Mouse (Mus musculus) lung, embryonic 15.5 days (tissue): ENCODE measurements around the gene Gsta4. TPM values are rescaled to one million over a fixed set of nuclear protein-coding genes. Genes with fewer than 3 reads are reported as not detected.
"Not testable (repeated sequence)": the region's sequence is repeated elsewhere in the genome, so short reads cannot be mapped to it uniquely, and the experiment has no call there.

Experiments used
- ATAC-seq: fragments of 200-750 bp; cut with Nextera tagmentation; 2 replicates; pipeline ENCODE4 v1.8.0; 2017; ENCODE audit warnings: moderate number of reproducible peaks, borderline replicate concordance; ENCODE audit not compliant: low FRiP score, low TSS enrichment; ENCODE audit errors: extremely low read depth
- H3K27ac ChIP-seq: fragments of 300-500 bp; sonication (generic); 2 replicates; pipeline ENCODE4 v1.5.1; 2015; ENCODE audit warnings: moderate library complexity, mild to moderate bottlenecking, inconsistent platforms
- H3K27me3 ChIP-seq: fragments of 300-500 bp; sonication (generic); 2 replicates; pipeline ENCODE4 v1.6.1; 2015; ENCODE audit warnings: inconsistent platforms
- H3K36me3 ChIP-seq: fragments of 300-500 bp; sonication (generic); 2 replicates; pipeline ENCODE4 v1.6.1; 2015; ENCODE audit warnings: inconsistent platforms
- H3K4me1 ChIP-seq: fragments of 300-500 bp; sonication (generic); 2 replicates; pipeline ENCODE4 v1.6.1; 2015; ENCODE audit warnings: inconsistent platforms
- H3K4me2 ChIP-seq: fragments of 300-500 bp; sonication (generic); 2 replicates; pipeline ENCODE4 v1.6.1; 2015; ENCODE audit warnings: inconsistent platforms, mild to moderate bottlenecking, moderate library complexity
- H3K4me3 ChIP-seq: fragments of 300-500 bp; sonication (generic); 2 replicates; pipeline ENCODE4 v1.5.1; 2015; ENCODE audit warnings: mild to moderate bottlenecking, inconsistent platforms
- H3K9ac ChIP-seq: fragments of 300-500 bp; sonication (generic); 2 replicates; pipeline ENCODE4 v1.6.1; 2015; ENCODE audit warnings: inconsistent platforms
- H3K9me3 ChIP-seq: fragments of 300-500 bp; sonication (generic); 2 replicates; pipeline ENCODE4 v1.6.1; 2016; ENCODE audit warnings: inconsistent platforms
- WGBS: fragments of 180-500 bp; shearing (Covaris S2); methylation state at CpG from one replicate; pipeline ENCODE4 v1.1.7; 2015; 5-methylcytosine and 5-hydroxymethylcytosine counted together
- polyA plus RNA-seq: library from polyadenylated mRNA; unstranded; fragments of >200 nt; fragmentation: Nextera tagmentation; extraction: Ambion mirVana; gene quantifications from 2 replicates; pipeline ENCODE4 v1.2.1, GENCODE M21; 2015

Gene Gsta4
- polyA plus RNA-seq, 1 experiment from 2014 or later: 71.6 TPM

- Histone ChIP-seq H3K36me3 (no peaks in the 10 kb centered on the region), H3K4me2 (no peak overlapping the region), H3K27me3 (no peaks in the 10 kb centered on the region), H3K4me1 (peaks cover 12% of the 10 kb centered on the region; the same call in 1 of the 2 replicates), H3K9me3 (no peaks in the 10 kb centered on the region), H3K27ac (peak overlapping the region; percentile 74), H3K4me3 (no peak overlapping the region), H3K9ac (no peak overlapping the region)
- peak; percentile 64; the same call in 1 of the 2 replicates for ATAC-seq
- WGBS: 41% methylated on average over 7 of the region's 7 CpGs
Measured at GRCm38 (mm10) chr9:78212341-78213049, 29.9 kb downstream of the Gsta4 start.

GRCm38 (mm10) chr9:78217074-78217473 is 34.5 kb downstream of the Gsta4 start:
- Histone ChIP-seq H3K4me1 (peaks cover 11% of the 10 kb centered on the region; the same call in 1 of the 2 replicates), H3K9me3 (no peaks in the 10 kb centered on the region), H3K9ac (no peak overlapping the region), H3K27ac (no peak overlapping the region), H3K4me3 (no peak overlapping the region), H3K36me3 (no peaks in the 10 kb centered on the region), H3K27me3 (no peaks in the 10 kb centered on the region), H3K4me2 (no peak overlapping the region)
- ATAC-seq: no peak
- 57% methylated on average over 4 of the region's 4 CpGs for WGBS

- Histone ChIP-seq H3K4me3 (no peak overlapping the region), H3K9ac (no peak overlapping the region), H3K27ac (no peak overlapping the region), H3K36me3 (no peaks in the 10 kb centered on the region), H3K27me3 (no peaks in the 10 kb centered on the region), H3K4me2 (no peak overlapping the region), H3K9me3 (no peaks in the 10 kb centered on the region), H3K4me1 (no peaks in the 10 kb centered on the region)
- ATAC-seq: no peak
- 49% methylated on average over 8 of the region's 8 CpGs for WGBS
Measured at GRCm38 (mm10) chr9:78222616-78223015, 40.0 kb downstream of the Gsta4 start.

GRCm38 (mm10) chr9:78223221-78223902 is 40.8 kb downstream of the Gsta4 start:
- ATAC-seq: no peak
- Histone ChIP-seq H3K4me2 (no peak overlapping the region), H3K9ac (no peak overlapping the region), H3K27ac (no peak overlapping the region), H3K4me1 (no peaks in the 10 kb centered on the region), H3K4me3 (no peak overlapping the region), H3K27me3 (no peaks in the 10 kb centered on the region), H3K9me3 (no peaks in the 10 kb centered on the region), H3K36me3 (no peaks in the 10 kb centered on the region)
- WGBS: 56% methylated on average over 10 of the region's 10 CpGs

- H3K36me3 ChIP-seq: no peaks in the 10 kb centered on the region
- no peak for ATAC-seq
- no peak overlapping the region for H3K4me2 ChIP-seq
- H3K27me3 ChIP-seq: no peaks in the 10 kb centered on the region
- no peaks in the 10 kb centered on the region for H3K4me1 ChIP-seq
- 88% methylated on average over 2 of the region's 2 CpGs for WGBS
- H3K9me3 ChIP-seq: no peaks in the 10 kb centered on the region
- no peak overlapping the region for H3K9ac ChIP-seq
- no peak overlapping the region for H3K4me3 ChIP-seq
- no peak overlapping the region for H3K27ac ChIP-seq
Measured at GRCm38 (mm10) chr9:78224418-78224817, 41.8 kb downstream of the Gsta4 start.

GRCm38 (mm10) chr9:78225304-78225703 is 42.7 kb downstream of the Gsta4 start:
- no peaks in the 10 kb centered on the region for H3K36me3 ChIP-seq
- no peak overlapping the region for H3K27ac ChIP-seq
- no peak overlapping the region for H3K4me3 ChIP-seq
- 64% methylated on average over 11 of the region's 11 CpGs for WGBS
- H3K9me3 ChIP-seq: no peaks in the 10 kb centered on the region
- no peak for ATAC-seq
- H3K27me3 ChIP-seq: no peaks in the 10 kb centered on the region
- H3K9ac ChIP-seq: no peak overlapping the region
- H3K4me2 ChIP-seq: no peak overlapping the region
- no peaks in the 10 kb centered on the region for H3K4me1 ChIP-seq

GRCm38 (mm10) chr9:78228122-78228521 is 45.5 kb downstream of the Gsta4 start:
- ATAC-seq: no peak
- Histone ChIP-seq H3K27ac (no peak overlapping the region), H3K4me2 (no peak overlapping the region), H3K9me3 (no peaks in the 10 kb centered on the region), H3K27me3 (no peaks in the 10 kb centered on the region), H3K4me1 (no peaks in the 10 kb centered on the region), H3K9ac (no peak overlapping the region), H3K36me3 (no peaks in the 10 kb centered on the region), H3K4me3 (no peak overlapping the region)
- 97% methylated on average over 2 of the region's 2 CpGs for WGBS

GRCm38 (mm10) chr9:78229658-78230057 is 47.1 kb downstream of the Gsta4 start:
- H3K27me3 ChIP-seq, H3K27ac ChIP-seq, H3K4me2 ChIP-seq, H3K9ac ChIP-seq, ATAC-seq, H3K4me3 ChIP-seq, H3K4me1 ChIP-seq, H3K36me3 ChIP-seq, H3K9me3 ChIP-seq: not testable (repeated sequence)
- 38% methylated on average over 3 of the region's 3 CpGs for WGBS

- H3K9ac ChIP-seq, H3K9me3 ChIP-seq, H3K4me1 ChIP-seq, H3K4me3 ChIP-seq, H3K27ac ChIP-seq, H3K36me3 ChIP-seq, H3K4me2 ChIP-seq, ATAC-seq, H3K27me3 ChIP-seq: not testable (repeated sequence)
- 74% methylated on average over 3 of the region's 3 CpGs for WGBS
Measured at GRCm38 (mm10) chr9:78230461-78230860, 47.9 kb downstream of the Gsta4 start, which contains the start of gene Gsta1. Gene Gsta1 (plus strand): TSS chr9:78230656.

GRCm38 (mm10) chr9:78233121-78233695 is 50.6 kb downstream of the Gsta4 start:
- not testable (repeated sequence) for H3K27me3 ChIP-seq, ATAC-seq, H3K9me3 ChIP-seq, H3K4me2 ChIP-seq, H3K4me3 ChIP-seq, H3K27ac ChIP-seq, H3K4me1 ChIP-seq, H3K36me3 ChIP-seq, H3K9ac ChIP-seq
- WGBS: no CpG with 5 or more reads among the region's 10 CpGs

GRCm38 (mm10) chr9:78255683-78256470 is 73.3 kb downstream of the Gsta4 start:
- H3K36me3 ChIP-seq, H3K4me3 ChIP-seq, H3K9me3 ChIP-seq, H3K27ac ChIP-seq, H3K27me3 ChIP-seq, ATAC-seq, H3K9ac ChIP-seq, H3K4me2 ChIP-seq, H3K4me1 ChIP-seq: not testable (repeated sequence)
- 49% methylated on average over 4 of the region's 4 CpGs for WGBS
